Mouse (Mus musculus) megakaryocyte-erythroid progenitor cell, adult 5-6 weeks (primary cell): Measurements from ENCODE around the gene Rabepk. TPM values are rescaled to one million over a fixed set of nuclear protein-coding genes. Genes with fewer than 3 reads are reported as not detected.

Experiments used
- ATAC-seq: replicated peaks from 2 replicates; pipeline ENCODE4 v1.8.0; 2016; ENCODE audit warnings: mild to moderate bottlenecking, inconsistent platforms; ENCODE audit not compliant: severe bottlenecking, poor library complexity, low FRiP score, low TSS enrichment
- total RNA-seq, 2 experiments: library from RNA; stranded (forward) in 1 of 2; stranded (reverse) in 1 of 2; fragments of 200-1000, 215-1000 nt in 1 of 2; fragments of >200 nt in 1 of 2; fragmentation: Nextera tagmentation in 1 of 2; gene quantifications; 2 replicates each; pipeline ENCODE4 v1.2.3; 2014 to 2017

The Rabepk gene
- total RNA-seq, 2 experiments from 2014 or later = 30.8 to 53.8 TPM

- no peak for ATAC-seq
These were observed 63.1 kb downstream of the Rabepk start for GRCm38 (mm10) chr2:34736626-34737025.

Other genes with a start within 250 kb of the Rabepk start
- gene Gapvd1, start 44.7 kb downstream of the Rabepk start, total RNA-seq (2014; fragmentation: Nextera tagmentation) = 75.3 and 87.5 TPM in 2 replicates
- gene Gapvd1, start 44.7 kb downstream of the Rabepk start, total RNA-seq (2017) = 84.3 and 99.7 TPM in 2 replicates
- 185 and 219 TPM in 2 replicates for gene Hspa5, start 27.9 kb downstream of the Rabepk start, total RNA-seq (2014; fragmentation: Nextera tagmentation)
- 866 and 884 TPM in 2 replicates for gene Hspa5, start 27.9 kb downstream of the Rabepk start, total RNA-seq (2017)
- gene Fbxw2, start 26.4 kb upstream of the Rabepk start, total RNA-seq (2014; fragmentation: Nextera tagmentation) = 46.3 and 61.9 TPM in 2 replicates
- 73.6 and 75.1 TPM in 2 replicates for gene Fbxw2, start 26.4 kb upstream of the Rabepk start, total RNA-seq (2017)
- gene Gm34653, start 33.1 kb upstream of the Rabepk start, total RNA-seq (2014; fragmentation: Nextera tagmentation) = 0.37 and 1.9 TPM in 2 replicates
- not detected in 2 replicates for gene Gm34653, start 33.1 kb upstream of the Rabepk start, total RNA-seq (2017)
- not detected in 2 replicates for gene Cutal, start 74.5 kb upstream of the Rabepk start, total RNA-seq (2014; fragmentation: Nextera tagmentation)
- not detected in 2 replicates for gene Cutal, start 74.5 kb upstream of the Rabepk start, total RNA-seq (2017)
- gene Psmd5, start 75.1 kb upstream of the Rabepk start, total RNA-seq (2014; fragmentation: Nextera tagmentation) = 103 and 135 TPM in 2 replicates
- gene Psmd5, start 75.1 kb upstream of the Rabepk start, total RNA-seq (2017) = 41.4 and 42.0 TPM in 2 replicates
- gene Phf19, start 114.1 kb upstream of the Rabepk start, total RNA-seq (2014; fragmentation: Nextera tagmentation) = 6.7 and 12.0 TPM in 2 replicates
- 2.6 and 3.2 TPM in 2 replicates for gene Phf19, start 114.1 kb upstream of the Rabepk start, total RNA-seq (2017)
- gene Traf1, start 161.9 kb upstream of the Rabepk start, total RNA-seq (2014; fragmentation: Nextera tagmentation) = 0.94 and 14.2 TPM in 2 replicates
- 0.38 and 5.5 TPM in 2 replicates for gene Traf1, start 161.9 kb upstream of the Rabepk start, total RNA-seq (2017)